In genomic region chr14:102843700-102844099, GRCm38 (mm10) we compare ENCODE assay signal across 20 mouse cellular contexts.
DNase-seq lines count a peak whose midpoint lies in the region; ATAC-seq lines count a peak whose summit lies in the region.
"Had no signal": no experiment of that assay in that cellular context is flagged by ENCODE, and none has a peak within 500 bp of the region (broad histone marks: within the 10 kb centered on the region; RNA-seq: fewer than 3 reads in every experiment).

No protein-coding gene starts in this region.

- DNase-seq in cerebellum, postnatal 14 days, result peak; percentile 13 to 18
- DNase-seq in kidney, adult 18-20 months, result no peak
- DNase-seq in gastrocnemius, adult 8-10 months (ENCODE audit: low spot score in 2 of 2), result no peak
- DNase-seq: adrenal gland, postnatal 10 days; adrenal gland, postnatal 36 days; cerebellum, adult 11 months; cerebellum, adult 2 months; cerebellum, adult 9-11 months; cerebellum, postnatal 36 days; gastrocnemius, postnatal 14 days; heart, adult 2 months; heart, postnatal 14 days had no signal

- ATAC-seq in cerebellum, adult (ENCODE audit: insufficient number of reproducible peaks, low FRiP score, low TSS enrichment), result no peak
- ATAC-seq in common myeloid progenitor, adult 5-6 weeks (replicated peaks; ENCODE audit: low read depth, poor library complexity, severe bottlenecking), result peak; percentile 76
- peak; percentile 91 for ATAC-seq in megakaryocyte, adult 5-6 weeks (ENCODE audit: poor library complexity, severe bottlenecking)
- ATAC-seq: forebrain, embryonic 13.5 days; forebrain, embryonic 16.5 days; hindbrain, embryonic 16.5 days; intestine, embryonic 15.5 days; Patski had no signal

Comparison
In these comparisons a context has a peak if more than half of its experiments do, and no peak if none do; other contexts are left out.
1. DNase-seq: peak in cerebellum, postnatal 14 days (2 of 2); none in kidney, adult 18-20 months (single experiment) and gastrocnemius, adult 8-10 months (0 of 2).